Mouse (Mus musculus): Measurements from ENCODE around the gene Eml3. TPM values are rescaled to one million over a fixed set of nuclear protein-coding genes. Genes with fewer than 3 reads are reported as not detected.

Gene Eml3
- polyA plus RNA-seq, 1 experiment, result 40.2 TPM

- H3K4me1 ChIP-seq (ENCODE audit: control insufficient read depth, insufficient read depth, low read length), result 0 out of 2 replicates have a peak, but pooled peaks cover 3% of the 10 kb centered on the region
- WGBS, result 2% methylated on average over 50 of the region's 50 CpGs
- DNase-seq, result peak; percentile 97
- H3K27ac ChIP-seq (ENCODE audit: insufficient read depth, low read length), result peak within 1 kb of the TSS; percentile 79
- TF ChIP-seq POLR2A (IDR thresholded peaks at IDR 0.05; ENCODE audit: borderline replicate concordance, insufficient read depth, low read length), result peak; percentile 98
- no peak for TF ChIP-seq CTCF (IDR thresholded peaks at IDR 0.05; ENCODE audit: borderline replicate concordance, insufficient read depth, low read depth, low read length)
- H3K4me3 ChIP-seq (replicated peaks; ENCODE audit: insufficient read depth, low read depth, low read length), result peak within 1 kb of the TSS; percentile 73
- no peaks in the 10 kb centered on the region for H3K27me3 ChIP-seq (ENCODE audit: control insufficient read depth, insufficient read depth, low read length)
Observed at GRCm38 (mm10) chr19:8920073-8920736, 9.1 kb upstream of the Eml3 start, which contains the start of gene B3gat3. B3gat3 (plus strand) TSS chr19:8920374.

GRCm38 (mm10) chr19:8920836-8921291 lies 8.5 kb upstream of the Eml3 start:
- Histone ChIP-seq H3K27ac (ENCODE audit: insufficient read depth, low read length) (peak overlapping the region; percentile 58; the same call in 1 of the 2 replicates), H3K4me1 (ENCODE audit: control insufficient read depth, insufficient read depth, low read length) (0 out of 2 replicates have a peak, but pooled peaks cover 3% of the 10 kb centered on the region), H3K27me3 (ENCODE audit: control insufficient read depth, insufficient read depth, low read length) (no peaks in the 10 kb centered on the region), H3K4me3 (replicated peaks; ENCODE audit: insufficient read depth, low read depth, low read length) (peak overlapping the region; percentile 73)
- TF ChIP-seq POLR2A (IDR thresholded peaks at IDR 0.05; ENCODE audit: borderline replicate concordance, insufficient read depth, low read length), result no peak
- TF ChIP-seq CTCF (IDR thresholded peaks at IDR 0.05; ENCODE audit: borderline replicate concordance, insufficient read depth, low read depth, low read length), result no peak
- DNase-seq, result peak in 1 of 2 experiments; percentile 44
- WGBS, result under 1% methylated on average over 6 of the region's 6 CpGs

GRCm38 (mm10) chr19:8921741-8922140 lies 7.6 kb upstream of the Eml3 start:
- Histone ChIP-seq H3K4me3 (replicated peaks; ENCODE audit: insufficient read depth, low read depth, low read length) (no peak overlapping the region), H3K27me3 (ENCODE audit: control insufficient read depth, insufficient read depth, low read length) (no peaks in the 10 kb centered on the region), H3K27ac (ENCODE audit: insufficient read depth, low read length) (no peak overlapping the region), H3K4me1 (ENCODE audit: control insufficient read depth, insufficient read depth, low read length) (0 out of 2 replicates have a peak, but pooled peaks cover 3% of the 10 kb centered on the region)
- 60% methylated on average over 9 of the region's 9 CpGs for WGBS
- DNase-seq, result no peak
- TF ChIP-seq POLR2A (IDR thresholded peaks at IDR 0.05; ENCODE audit: borderline replicate concordance, insufficient read depth, low read length) (no peak), CTCF (IDR thresholded peaks at IDR 0.05; ENCODE audit: borderline replicate concordance, insufficient read depth, low read depth, low read length) (no peak)

GRCm38 (mm10) chr19:8926766-8927165 lies 2.6 kb upstream of the Eml3 start:
- H3K4me3 ChIP-seq (replicated peaks; ENCODE audit: insufficient read depth, low read depth, low read length), result no peak overlapping the region
- H3K27ac ChIP-seq (ENCODE audit: insufficient read depth, low read length), result no peak overlapping the region
- H3K27me3 ChIP-seq (ENCODE audit: control insufficient read depth, insufficient read depth, low read length), result no peaks in the 10 kb centered on the region
- DNase-seq, result no peak
- 69% methylated on average over 2 of the region's 2 CpGs for WGBS
- peaks cover 6% of the 10 kb centered on the region; the same call in 1 of the 2 replicates for H3K4me1 ChIP-seq (ENCODE audit: control insufficient read depth, insufficient read depth, low read length)
- TF ChIP-seq CTCF (IDR thresholded peaks at IDR 0.05; ENCODE audit: borderline replicate concordance, insufficient read depth, low read depth, low read length) (no peak), POLR2A (IDR thresholded peaks at IDR 0.05; ENCODE audit: borderline replicate concordance, insufficient read depth, low read length) (no peak)

GRCm38 (mm10) chr19:8927891-8928525 lies 1.3 kb upstream of the Eml3 start:
- H3K4me3 ChIP-seq (replicated peaks; ENCODE audit: insufficient read depth, low read depth, low read length), result no peak overlapping the region
- 91% methylated on average over 12 of the region's 12 CpGs for WGBS
- H3K4me1 ChIP-seq (ENCODE audit: control insufficient read depth, insufficient read depth, low read length), result peaks cover 5% of the 10 kb centered on the region; the same call in 1 of the 2 replicates
- TF ChIP-seq CTCF (IDR thresholded peaks at IDR 0.05; ENCODE audit: borderline replicate concordance, insufficient read depth, low read depth, low read length), result no peak
- no peak overlapping the region for H3K27ac ChIP-seq (ENCODE audit: insufficient read depth, low read length)
- no peak for DNase-seq
- H3K27me3 ChIP-seq (ENCODE audit: control insufficient read depth, insufficient read depth, low read length), result no peaks in the 10 kb centered on the region

- DNase-seq, result peak in 1 of 2 experiments; percentile 67
- H3K4me3 ChIP-seq (replicated peaks; ENCODE audit: insufficient read depth, low read depth, low read length), result peak overlapping the region; percentile 68
- H3K4me1 ChIP-seq (ENCODE audit: control insufficient read depth, insufficient read depth, low read length), result peaks cover 5% of the 10 kb centered on the region; the same call in 1 of the 2 replicates
- WGBS, result 4% methylated on average over 16 of the region's 16 CpGs
- no peaks in the 10 kb centered on the region for H3K27me3 ChIP-seq (ENCODE audit: control insufficient read depth, insufficient read depth, low read length)
- peak overlapping the region; percentile 41 for H3K27ac ChIP-seq (ENCODE audit: insufficient read depth, low read length)
- TF ChIP-seq CTCF (IDR thresholded peaks at IDR 0.05; ENCODE audit: borderline replicate concordance, insufficient read depth, low read depth, low read length), result no peak
- TF ChIP-seq POLR2A (IDR thresholded peaks at IDR 0.05; ENCODE audit: borderline replicate concordance, insufficient read depth, low read length), result no peak
Observed at GRCm38 (mm10) chr19:8928689-8929223, 596 bp upstream of the Eml3 start.

GRCm38 (mm10) chr19:8930117-8930516 lies 765 bp downstream of the Eml3 start:
- DNase-seq, result no peak
- no peaks in the 10 kb centered on the region for H3K27me3 ChIP-seq (ENCODE audit: control insufficient read depth, insufficient read depth, low read length)
- WGBS, result 18% methylated on average over 11 of the region's 11 CpGs
- H3K27ac ChIP-seq (ENCODE audit: insufficient read depth, low read length), result peak overlapping the region; percentile 73
- H3K4me3 ChIP-seq (replicated peaks; ENCODE audit: insufficient read depth, low read depth, low read length), result peak overlapping the region; percentile 68
- TF ChIP-seq CTCF (IDR thresholded peaks at IDR 0.05; ENCODE audit: borderline replicate concordance, insufficient read depth, low read depth, low read length), result no peak
- TF ChIP-seq POLR2A (IDR thresholded peaks at IDR 0.05; ENCODE audit: borderline replicate concordance, insufficient read depth, low read length), result no peak
- H3K4me1 ChIP-seq (ENCODE audit: control insufficient read depth, insufficient read depth, low read length), result peaks cover 5% of the 10 kb centered on the region; the same call in 1 of the 2 replicates

Data from cerebellum, adult 2 months (tissue).